Mouse (Mus musculus) stomach, embryonic 14.5 days (tissue): ENCODE measurements around the gene Rabep1. TPM values are rescaled to one million over a fixed set of nuclear protein-coding genes. Genes with fewer than 3 reads are reported as not detected.
A peak's percentile ranks its signal among the peaks of the same experiment; 100 is the strongest.
"Not testable (repeated sequence)": the region's sequence is repeated elsewhere in the genome, so short reads cannot be mapped to it uniquely, and the experiment has no call there.

ENCODE experiments used
- ATAC-seq: fragments of 200-750 bp; cut with Nextera tagmentation; 2 replicates; pipeline ENCODE4 v1.8.0; 2017; ENCODE audit warnings: low read depth, moderate TSS enrichment; ENCODE audit not compliant: insufficient number of reproducible peaks, insufficient read depth, low FRiP score
- H3K27ac ChIP-seq: fragments of 300-500 bp; sonication (generic); 2 replicates; pipeline ENCODE4 v1.5.1; 2014; ENCODE audit warnings: mild to moderate bottlenecking, low read length, moderate library complexity, mixed read lengths
- H3K27me3 ChIP-seq: fragments of 300-500 bp; sonication (generic); 2 replicates; pipeline ENCODE4 v1.6.1; 2014; ENCODE audit warnings: low read length, control low read depth, mixed read lengths; ENCODE audit not compliant: control insufficient read depth, insufficient read depth
- H3K36me3 ChIP-seq: fragments of 300-500 bp; sonication (generic); 2 replicates; pipeline ENCODE4 v1.6.1; 2014; ENCODE audit warnings: mild to moderate bottlenecking, control low read depth, low read length, moderate library complexity, mixed read lengths; ENCODE audit not compliant: control insufficient read depth, insufficient read depth
- H3K4me1 ChIP-seq: fragments of 300-500 bp; sonication (generic); 2 replicates; pipeline ENCODE4 v1.6.1; 2014; ENCODE audit warnings: low read length, control low read depth, mixed read lengths; ENCODE audit not compliant: control insufficient read depth, insufficient read depth
- H3K4me2 ChIP-seq: fragments of 300-500 bp; sonication (generic); replicated peaks from 2 replicates; pipeline ENCODE4 v1.6.1; 2014; ENCODE audit warnings: low read depth, low read length, control low read depth
- H3K4me3 ChIP-seq: fragments of 300-500 bp; sonication (generic); 2 replicates; pipeline ENCODE4 v1.5.1; 2014; ENCODE audit warnings: low read depth, low read length, control low read depth
- H3K9ac ChIP-seq: fragments of 300-500 bp; sonication (generic); replicated peaks from 2 replicates; pipeline ENCODE4 v1.6.1; 2014; ENCODE audit warnings: low read depth, mild to moderate bottlenecking, control low read depth, low read length, moderate library complexity, mixed read lengths
- H3K9me3 ChIP-seq: fragments of 300-500 bp; sonication (generic); 2 replicates; pipeline ENCODE4 v1.6.1; 2016; ENCODE audit warnings: low read depth, low read length, control low read depth; ENCODE audit not compliant: control insufficient read depth
- WGBS: fragments of 180-500 bp; shearing (Covaris S2); extraction: QIAGEN DNeasy Blood & Tissue Kit; methylation state at CpG from one replicate; pipeline ENCODE4 v1.1.7; 2014; 5-methylcytosine and 5-hydroxymethylcytosine counted together
- polyA plus RNA-seq: library from polyadenylated mRNA; unstranded; fragments of >200 nt; fragmentation: Nextera tagmentation; extraction: Ambion mirVana; gene quantifications from 2 replicates; pipeline ENCODE4 v1.2.1, GENCODE M21; 2014

Rabep1 gene
- polyA plus RNA-seq, 1 experiment from 2014 or later: 33.1 TPM

DNA sequence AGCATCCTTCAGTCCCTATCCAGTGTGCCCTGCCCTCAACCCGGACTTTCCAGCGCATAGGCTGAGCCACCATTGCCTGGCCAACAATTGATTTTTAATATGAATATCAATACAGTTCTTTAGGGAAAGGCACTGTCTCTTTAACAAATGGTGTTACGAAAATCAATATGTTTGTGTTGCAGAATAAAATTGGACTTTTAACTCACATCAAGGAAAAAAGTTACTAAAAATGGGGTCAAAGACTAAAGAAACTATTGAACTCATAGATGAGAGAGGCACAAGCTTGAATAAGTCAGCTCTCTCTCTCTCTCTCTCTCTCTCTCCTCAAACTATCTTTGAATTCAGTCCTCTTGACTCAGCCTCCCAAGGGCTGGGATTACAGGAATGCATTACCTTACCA is 7.5 kb upstream of the Rabep1 start:
- Histone ChIP-seq H3K4me3 (no peak overlapping the region), H3K36me3 (no peaks in the 10 kb centered on the region), H3K9me3 (no peaks in the 10 kb centered on the region), H3K4me1 (no peaks in the 10 kb centered on the region), H3K4me2 (no peak overlapping the region), H3K9ac (no peak overlapping the region), H3K27ac (no peak overlapping the region), H3K27me3 (no peaks in the 10 kb centered on the region)
- no peak for ATAC-seq
- WGBS: 91% methylated on average over 3 of the region's 3 CpGs

DNA sequence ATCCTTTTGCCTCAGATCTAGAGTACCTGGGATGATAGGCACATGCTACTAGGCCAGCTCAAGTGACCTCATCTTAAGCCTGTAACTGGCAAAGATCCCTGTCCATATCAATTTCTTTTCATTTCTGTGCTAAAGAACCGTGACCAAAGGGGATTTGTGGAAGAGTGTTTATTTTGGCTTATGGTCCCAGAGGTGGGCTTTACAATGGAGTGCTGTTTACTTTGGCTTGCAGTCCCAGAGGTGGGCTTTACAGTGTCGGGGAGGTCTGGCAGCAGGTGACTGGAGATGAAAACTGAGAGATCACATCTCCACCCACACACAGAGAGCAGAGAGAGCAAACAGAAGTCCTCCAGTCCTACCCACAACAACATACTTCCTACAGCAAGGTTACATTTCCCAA is 6.0 kb upstream of the Rabep1 start:
- ATAC-seq: no peak
- WGBS: 32% methylated on average over 2 of the region's 2 CpGs
- Histone ChIP-seq H3K27me3 (no peaks in the 10 kb centered on the region), H3K9me3 (no peaks in the 10 kb centered on the region), H3K4me1 (no peaks in the 10 kb centered on the region), H3K36me3 (no peaks in the 10 kb centered on the region), H3K27ac (no peak overlapping the region), H3K4me3 (no peak overlapping the region), H3K4me2 (no peak overlapping the region), H3K9ac (no peak overlapping the region)

DNA sequence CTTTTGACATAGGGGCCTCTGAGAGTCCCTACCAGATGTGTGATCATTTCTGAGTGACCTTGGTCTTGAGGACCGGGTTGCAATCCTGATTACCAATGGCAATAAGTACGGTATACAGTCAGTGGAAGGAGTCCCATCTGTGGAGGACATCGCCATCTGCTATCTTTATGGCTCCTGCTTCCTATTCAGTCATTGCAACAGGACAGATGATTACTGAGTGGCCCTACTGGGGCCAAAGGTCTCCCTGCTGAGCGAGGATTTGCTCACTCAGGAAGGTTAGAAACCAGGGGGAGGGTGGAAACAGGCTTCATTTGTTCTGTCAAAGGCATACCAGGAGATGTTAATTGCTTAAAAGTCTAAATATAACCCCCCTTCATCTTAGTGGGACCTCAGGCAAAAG is 1.6 kb upstream of the Rabep1 start:
- Histone ChIP-seq H3K4me1 (peaks cover 15% of the 10 kb centered on the region), H3K27me3 (no peaks in the 10 kb centered on the region), H3K9me3 (no peaks in the 10 kb centered on the region), H3K27ac (no peak overlapping the region), H3K4me2 (no peak overlapping the region), H3K36me3 (no peaks in the 10 kb centered on the region), H3K9ac (no peak overlapping the region), H3K4me3 (no peak overlapping the region)
- 53% methylated on average over 4 of the region's 4 CpGs for WGBS
- no peak for ATAC-seq

DNA sequence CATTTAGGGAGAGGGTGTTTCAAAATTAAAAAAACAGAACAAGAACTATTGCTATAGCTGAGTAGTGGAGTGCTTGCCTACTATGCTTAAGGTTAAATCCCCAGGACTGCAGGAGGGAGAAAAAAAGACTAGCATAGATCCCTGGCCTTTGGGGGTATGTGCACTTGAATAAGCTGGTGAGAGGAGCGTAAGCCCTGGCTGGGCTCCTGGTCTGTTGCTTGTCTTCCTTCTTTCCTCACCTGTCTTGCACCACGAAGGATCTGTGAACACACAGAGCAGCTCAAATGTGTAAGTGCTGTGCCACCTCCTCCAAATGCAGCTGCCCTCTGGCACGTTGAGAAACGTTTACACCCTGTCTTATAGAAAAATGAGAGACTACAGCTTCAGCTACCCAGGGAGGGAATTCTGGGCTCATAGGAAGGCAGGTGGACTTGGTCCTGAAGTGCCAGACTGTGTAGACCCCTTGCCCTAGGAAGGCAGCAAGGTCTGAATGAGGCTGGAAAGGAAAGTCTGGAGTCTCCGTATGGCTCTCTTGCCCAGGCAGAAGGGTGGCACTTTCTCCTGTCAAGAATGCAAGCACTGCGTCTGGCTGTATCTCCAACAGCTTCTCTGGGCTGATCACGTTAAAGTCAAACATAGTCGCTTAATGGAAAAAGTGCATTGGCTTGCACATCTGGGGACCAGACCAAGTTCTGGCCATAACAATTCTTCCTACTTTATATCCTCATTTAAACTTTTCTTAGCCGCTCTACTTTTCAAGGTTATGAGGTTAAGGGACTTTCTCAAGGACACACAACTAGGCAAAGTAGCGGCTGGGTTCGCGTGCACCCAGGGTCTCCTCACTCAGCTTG is 652 bp upstream of the Rabep1 start:
- WGBS: 18% methylated on average over 12 of the region's 12 CpGs
- peak overlapping the region; percentile 87 for H3K4me2 ChIP-seq
- H3K27ac ChIP-seq: peak overlapping the region; percentile 71; the same call in 1 of the 2 replicates
- H3K9ac ChIP-seq: peak overlapping the region; percentile 87; the same call in 1 of the 2 replicates
- H3K9me3 ChIP-seq: no peaks in the 10 kb centered on the region
- H3K4me1 ChIP-seq: peaks cover 15% of the 10 kb centered on the region
- no peak for ATAC-seq
- peak overlapping the region; percentile 93 for H3K4me3 ChIP-seq
- no peaks in the 10 kb centered on the region for H3K36me3 ChIP-seq
- no peaks in the 10 kb centered on the region for H3K27me3 ChIP-seq

DNA sequence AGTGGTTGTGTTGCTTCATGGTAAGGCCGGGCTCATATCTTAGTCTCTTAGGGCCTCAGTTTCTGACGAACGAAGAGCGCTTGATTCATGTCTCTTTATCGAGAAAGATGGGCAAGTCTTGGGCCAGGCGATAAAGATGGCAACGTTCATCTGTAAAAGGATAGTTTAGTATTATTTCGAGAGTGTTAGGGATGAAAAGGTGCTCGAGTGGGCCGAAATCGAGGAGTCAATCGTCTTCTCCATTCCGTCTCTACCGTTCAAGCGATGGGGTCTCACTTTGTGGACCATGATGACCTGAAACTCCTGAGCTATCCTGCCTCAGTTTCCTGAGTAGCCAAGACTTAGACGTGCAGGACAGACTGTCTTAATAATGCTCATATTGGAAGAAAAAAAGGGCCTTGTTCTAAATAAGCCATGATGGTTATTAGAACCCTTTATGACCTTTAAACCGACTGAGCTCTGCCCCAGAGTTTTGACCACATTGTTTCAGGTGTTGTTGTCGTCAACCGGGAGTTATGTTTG is 940 bp downstream of the Rabep1 start:
- H3K27ac ChIP-seq: no peak overlapping the region; the same call in 1 of the 2 replicates
- peaks cover 15% of the 10 kb centered on the region for H3K4me1 ChIP-seq
- no peaks in the 10 kb centered on the region for H3K27me3 ChIP-seq
- peak overlapping the region; percentile 93 for H3K4me3 ChIP-seq
- WGBS: 4% methylated on average over 19 of the region's 19 CpGs
- peak overlapping the region; percentile 87 for H3K4me2 ChIP-seq
- no peaks in the 10 kb centered on the region for H3K9me3 ChIP-seq
- peak overlapping the region; percentile 87 for H3K9ac ChIP-seq
- no peak for ATAC-seq
- no peaks in the 10 kb centered on the region for H3K36me3 ChIP-seq

DNA sequence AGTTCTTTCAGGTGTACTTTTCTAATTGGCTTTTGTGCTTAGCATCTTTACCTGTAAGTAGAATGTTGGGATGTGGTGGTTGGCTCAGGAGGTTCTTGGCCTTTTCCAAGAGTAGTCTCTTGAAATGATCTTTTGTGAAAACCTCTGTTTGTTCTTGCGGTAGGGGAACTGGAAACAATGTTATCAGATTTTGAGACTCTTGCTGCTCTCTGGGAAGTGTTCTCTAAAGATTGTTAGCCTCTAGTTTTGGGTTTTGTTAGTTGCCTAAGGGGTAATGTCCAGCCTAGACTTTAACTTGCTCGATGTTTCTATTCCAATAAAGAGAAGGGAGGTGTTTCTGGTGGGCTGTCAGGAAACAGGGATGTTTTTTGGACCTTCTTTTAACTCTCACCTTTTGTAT is 1.5 kb downstream of the Rabep1 start:
- Histone ChIP-seq H3K27ac (no peak overlapping the region), H3K27me3 (no peaks in the 10 kb centered on the region), H3K4me3 (peak overlapping the region; percentile 93), H3K36me3 (no peaks in the 10 kb centered on the region), H3K4me2 (peak overlapping the region; percentile 87), H3K9ac (no peak overlapping the region), H3K9me3 (no peaks in the 10 kb centered on the region), H3K4me1 (peaks cover 15% of the 10 kb centered on the region)
- ATAC-seq: no peak
- WGBS: 46% methylated on average over 2 of the region's 2 CpGs

DNA sequence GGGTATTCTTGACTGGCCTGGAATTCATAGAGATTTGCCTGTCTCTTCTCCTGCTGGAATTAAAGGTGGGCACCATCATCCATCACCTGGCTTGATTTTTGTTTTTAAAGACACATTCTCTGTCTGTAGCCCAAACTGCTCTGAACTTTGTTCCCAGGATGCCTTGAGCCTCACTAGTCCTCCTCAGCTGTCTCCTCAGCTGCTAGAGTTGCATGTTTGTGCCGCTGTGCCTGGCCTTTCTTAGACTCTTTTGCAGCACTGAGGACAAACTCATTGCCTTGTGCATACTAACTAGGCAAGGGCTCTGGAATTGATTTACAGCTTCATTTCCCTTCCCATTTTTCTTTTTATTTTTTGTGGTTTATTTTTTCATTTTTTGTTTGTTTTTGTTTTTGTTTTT is 15.8 kb downstream of the Rabep1 start:
- ATAC-seq: no peak
- Histone ChIP-seq H3K9me3 (no peaks in the 10 kb centered on the region), H3K9ac (no peak overlapping the region), H3K4me1 (no peaks in the 10 kb centered on the region), H3K4me2 (no peak overlapping the region), H3K27ac (no peak overlapping the region), H3K4me3 (no peak overlapping the region), H3K27me3 (no peaks in the 10 kb centered on the region), H3K36me3 (no peaks in the 10 kb centered on the region)
- 91% methylated on average over 1 of the region's 1 CpGs for WGBS

DNA sequence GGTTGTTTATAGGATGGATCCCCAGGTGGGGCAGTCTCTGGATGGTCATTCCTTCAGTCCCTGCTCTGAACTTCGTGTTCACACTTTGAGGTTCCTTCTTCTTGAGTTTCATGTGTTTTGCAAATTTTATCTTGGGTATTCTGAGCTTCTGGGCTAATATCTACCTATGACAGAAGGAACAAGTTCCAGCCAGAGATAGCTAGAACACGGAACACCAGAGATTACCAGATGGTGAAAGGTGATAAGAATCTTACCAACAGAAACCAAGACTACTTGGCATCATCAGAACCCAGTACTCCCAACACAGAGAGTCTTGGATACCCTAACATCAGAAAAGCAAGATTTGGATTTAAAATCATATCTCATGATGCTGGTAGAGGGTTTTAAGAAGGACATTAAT is 18.6 kb downstream of the Rabep1 start:
- WGBS: 74% methylated on average over 2 of the region's 2 CpGs
- H3K27me3 ChIP-seq, H3K9me3 ChIP-seq, H3K36me3 ChIP-seq, H3K27ac ChIP-seq, H3K9ac ChIP-seq, H3K4me3 ChIP-seq, H3K4me2 ChIP-seq, H3K4me1 ChIP-seq, ATAC-seq: not testable (repeated sequence)
